Mouse (Mus musculus): Measurements from ENCODE around the gene Pold4.
"Not testable (repeated sequence)": the region's sequence is repeated elsewhere in the genome, so short reads cannot be mapped to it uniquely, and the experiment has no call there.

Gene Pold4

GRCm38 (mm10) chr19:4227894-4228678, 3.6 kb upstream of the Pold4 start:
- ATAC-seq (ENCODE audit: low TSS enrichment) = 0 out of 2 replicates have a peak, but pooled peaks have one; percentile 35

- no peak for ATAC-seq (ENCODE audit: low TSS enrichment)
Observed at GRCm38 (mm10) chr19:4228891-4229290, 2.8 kb upstream of the Pold4 start.

GRCm38 (mm10) chr19:4229451-4230076, 2.1 kb upstream of the Pold4 start:
- no peak for ATAC-seq (ENCODE audit: low TSS enrichment)

DNA sequence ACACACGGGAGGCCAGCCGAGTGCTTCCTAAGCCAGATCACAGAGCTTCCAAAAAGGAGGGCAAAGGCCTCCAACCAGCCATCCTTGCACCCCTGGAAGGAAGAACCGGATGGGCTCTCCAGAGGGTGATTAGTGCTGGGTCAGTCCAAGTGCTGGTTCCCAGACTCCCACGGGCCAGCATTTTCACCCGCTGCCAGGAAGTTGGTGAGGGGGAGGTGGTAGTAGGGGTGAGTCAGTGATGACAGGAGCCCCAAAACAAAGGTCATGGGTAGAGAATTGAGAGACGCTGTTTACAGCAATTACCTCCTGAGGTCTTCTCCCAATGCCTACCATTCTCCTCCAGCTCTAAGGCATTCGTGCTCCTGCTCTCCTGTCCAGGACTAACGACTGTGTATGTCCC, 1.3 kb upstream of the Pold4 start:
- no peak for ATAC-seq (ENCODE audit: low TSS enrichment)

DNA sequence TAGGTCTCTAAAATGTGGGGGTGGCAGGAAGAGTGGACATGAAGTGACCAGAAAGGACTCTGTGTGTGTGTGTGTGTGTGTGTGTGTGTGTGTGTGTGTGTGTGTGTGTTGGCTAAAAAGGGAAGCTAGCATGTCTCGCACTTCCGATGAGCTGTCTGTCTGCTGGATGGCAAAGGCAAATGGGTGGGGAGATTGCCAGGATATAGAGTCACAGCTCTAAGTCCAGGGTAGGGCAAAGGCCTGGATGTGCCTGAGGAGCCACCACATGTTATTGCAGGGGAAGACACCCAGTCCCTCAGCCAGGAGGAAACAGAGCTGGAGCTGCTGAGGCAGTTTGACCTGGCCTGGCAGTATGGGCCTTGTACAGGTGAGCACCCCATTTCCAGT, 480 bp downstream of the Pold4 start:
- ATAC-seq (ENCODE audit: low TSS enrichment) = no peak

DNA sequence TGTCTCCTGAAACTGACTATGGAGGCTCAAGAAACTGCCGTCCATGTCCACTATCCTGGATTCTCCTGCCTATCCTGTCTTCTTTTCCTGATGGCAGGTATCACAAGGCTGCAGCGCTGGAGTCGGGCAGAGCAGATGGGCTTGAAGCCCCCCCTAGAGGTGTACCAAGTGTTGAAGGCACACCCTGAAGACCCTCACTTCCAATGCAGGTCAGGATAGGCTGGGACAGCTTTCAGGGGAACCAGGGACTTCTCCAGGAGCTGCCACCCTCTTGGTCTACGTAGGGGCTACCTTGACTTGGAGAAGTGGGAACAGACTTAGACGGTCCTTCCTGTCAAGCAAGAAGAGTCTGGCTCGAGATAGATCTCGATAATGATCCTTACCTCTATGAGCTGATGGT, 952 bp downstream of the Pold4 start:
- ATAC-seq (ENCODE audit: low TSS enrichment) = no peak

DNA sequence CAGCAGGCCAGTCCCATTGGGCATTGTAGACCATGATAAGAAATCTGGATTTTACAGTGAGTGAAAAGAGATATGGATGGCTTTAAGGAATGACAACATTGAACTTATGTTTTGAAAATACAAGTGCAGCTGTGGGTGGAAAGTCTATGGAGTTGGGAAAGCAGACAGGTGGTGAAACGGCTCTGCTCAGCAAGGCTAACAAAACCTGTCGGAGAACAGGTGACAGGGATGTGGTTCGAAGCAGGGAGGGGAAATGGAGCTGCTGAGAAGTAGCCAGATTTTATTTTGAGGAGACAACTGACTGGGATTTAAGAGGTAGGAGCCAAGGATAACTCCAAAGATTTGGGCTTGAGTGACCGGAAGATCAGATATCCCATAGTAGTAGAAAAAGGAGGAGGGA, 2.8 kb downstream of the Pold4 start:
- no peak for ATAC-seq (ENCODE audit: low TSS enrichment)

- no peak for ATAC-seq (ENCODE audit: low TSS enrichment)
Observed at GRCm38 (mm10) chr19:4240247-4240668, 8.6 kb downstream of the Pold4 start.

GRCm38 (mm10) chr19:4242416-4242815, 10.7 kb downstream of the Pold4 start:
- no peak for ATAC-seq (ENCODE audit: low TSS enrichment)

- no peak for ATAC-seq (ENCODE audit: low TSS enrichment)
Observed at GRCm38 (mm10) chr19:4244775-4245174, 13.1 kb downstream of the Pold4 start.

- ATAC-seq (ENCODE audit: low TSS enrichment) = no peak
Observed at GRCm38 (mm10) chr19:4247010-4247409, 15.3 kb downstream of the Pold4 start.

GRCm38 (mm10) chr19:4248683-4249082, 17.0 kb downstream of the Pold4 start:
- ATAC-seq (ENCODE audit: low TSS enrichment) = not testable (repeated sequence)

DNA sequence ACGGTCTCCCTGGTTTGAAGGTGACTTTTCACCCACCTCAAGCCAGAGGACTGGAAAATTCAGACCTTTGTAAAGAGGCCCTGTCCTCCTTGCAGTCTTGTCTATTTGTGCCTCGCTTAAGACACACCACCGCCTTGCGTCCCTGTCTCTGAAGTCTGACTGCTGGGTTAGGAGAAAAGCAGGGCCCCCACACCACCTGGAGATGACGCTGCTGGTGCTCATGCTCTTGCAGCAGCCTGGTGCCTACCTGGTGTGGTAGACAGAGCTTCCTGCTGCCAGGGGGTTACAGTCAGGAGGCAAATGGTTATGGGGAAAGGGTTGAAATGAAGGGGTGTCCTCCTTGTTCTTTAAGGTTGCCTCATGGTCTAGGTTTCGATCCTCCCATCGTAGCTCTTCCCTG, 22.5 kb downstream of the Pold4 start:
- ATAC-seq (ENCODE audit: low TSS enrichment) = no peak

DNA sequence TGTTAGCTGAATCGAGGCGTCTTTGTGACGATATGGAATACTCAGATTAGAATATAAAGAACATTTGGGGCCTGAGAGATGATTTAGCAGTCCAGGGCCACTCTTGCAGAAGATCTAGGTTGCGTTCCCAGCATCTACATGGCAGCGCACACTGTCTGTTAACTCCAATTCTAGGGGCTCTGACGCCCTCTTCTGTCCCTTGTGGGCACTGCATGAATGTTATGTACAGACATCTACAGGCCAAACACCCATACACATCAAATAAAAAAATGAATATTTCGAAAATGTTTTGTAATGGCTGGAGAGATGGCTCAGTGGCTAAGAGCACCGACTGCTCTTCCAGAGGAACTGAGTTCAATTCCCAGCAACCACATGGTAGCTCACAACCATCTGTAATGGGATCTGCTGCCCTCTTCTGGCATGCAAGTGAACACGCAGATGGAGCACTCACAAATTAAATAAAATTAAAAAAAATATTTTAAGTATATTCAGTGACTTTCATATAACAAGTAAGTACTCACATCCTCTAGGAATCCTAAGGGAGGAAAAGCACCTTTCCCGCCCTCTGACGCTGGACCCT, 24.0 kb downstream of the Pold4 start:
- no peak for ATAC-seq (ENCODE audit: low TSS enrichment)

DNA sequence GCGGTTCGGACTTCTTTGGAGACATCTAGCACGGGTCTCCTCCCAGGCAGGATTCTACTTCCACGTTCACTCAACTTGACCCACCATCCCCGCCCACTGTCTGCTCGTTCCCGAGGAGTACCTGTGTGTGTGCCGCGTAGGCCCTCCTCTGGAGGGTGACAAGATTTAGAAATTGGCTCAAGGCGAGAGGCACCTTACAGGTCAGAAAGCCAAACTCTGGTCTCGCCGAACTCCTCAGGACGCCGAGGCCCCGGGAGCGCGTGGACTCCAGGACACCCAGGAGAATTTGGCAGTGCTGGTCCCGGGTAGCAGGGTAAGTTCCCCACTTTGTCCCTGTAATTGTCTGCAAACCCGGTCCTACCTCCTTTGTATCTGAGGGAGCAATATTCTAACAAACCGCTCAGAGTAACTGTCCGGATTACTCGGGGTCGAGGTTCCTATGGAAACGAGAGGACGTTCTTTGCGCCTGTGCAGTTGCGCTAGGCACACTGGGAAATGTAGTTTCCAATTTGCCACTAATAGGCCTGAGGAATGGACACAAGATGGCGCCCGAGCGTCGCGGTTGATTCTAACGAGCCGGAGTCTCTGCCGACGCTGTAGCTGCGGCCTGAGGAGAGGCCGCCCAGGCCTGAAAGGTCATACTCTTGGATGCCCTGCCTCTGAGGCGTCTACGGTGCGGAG, 25.7 kb downstream of the Pold4 start:
- ATAC-seq (ENCODE audit: low TSS enrichment) = peak; percentile 92

DNA sequence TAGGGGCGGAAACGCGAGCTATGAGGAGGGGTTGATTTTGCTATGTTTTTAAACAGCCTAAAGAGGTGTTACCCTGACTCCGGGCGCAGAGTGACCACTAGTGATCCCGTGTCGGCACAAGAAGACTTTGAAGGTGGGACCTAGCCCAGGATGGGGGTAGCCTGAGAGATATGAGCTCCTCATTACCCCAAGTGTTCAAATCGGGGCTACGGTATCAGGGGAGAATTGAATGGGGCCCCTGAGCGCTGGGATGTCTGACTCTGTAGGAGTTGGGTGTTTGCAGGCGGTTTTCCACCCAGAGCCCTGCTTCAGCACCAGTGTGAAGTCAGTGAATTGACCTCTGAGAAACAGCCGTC, 26.2 kb downstream of the Pold4 start:
- ATAC-seq (ENCODE audit: low TSS enrichment) = peak; percentile 42; the same call in 1 of the 2 replicates

GRCm38 (mm10) chr19:4261038-4261698, 29.5 kb downstream of the Pold4 start:
- ATAC-seq (ENCODE audit: low TSS enrichment) = no peak

- no peak for ATAC-seq (ENCODE audit: low TSS enrichment)
Observed at GRCm38 (mm10) chr19:4262756-4263155, 31.1 kb downstream of the Pold4 start.

GRCm38 (mm10) chr19:4263702-4264101, 32.0 kb downstream of the Pold4 start:
- ATAC-seq (ENCODE audit: low TSS enrichment) = no peak

GRCm38 (mm10) chr19:4264171-4264780, 32.6 kb downstream of the Pold4 start:
- ATAC-seq (ENCODE audit: low TSS enrichment) = no peak

DNA sequence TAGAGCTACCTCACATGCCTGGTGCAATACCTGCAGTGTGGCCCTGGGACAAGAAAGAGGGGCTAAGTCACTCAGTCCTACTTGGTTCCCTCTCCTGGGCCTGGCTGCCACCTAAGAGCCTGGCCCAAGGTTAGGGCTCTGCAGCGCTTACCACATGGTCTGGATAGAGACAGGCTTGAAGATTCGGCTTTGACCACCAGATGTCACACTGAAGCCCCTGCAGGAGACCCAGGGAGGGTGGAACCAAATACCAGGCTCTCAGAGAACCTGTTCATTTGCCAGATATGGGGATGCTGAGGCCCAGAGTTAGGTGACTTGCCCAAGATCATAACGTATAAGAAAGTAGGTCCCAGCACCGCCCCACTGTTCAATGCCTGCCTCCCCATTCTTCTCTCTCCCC, 34.3 kb downstream of the Pold4 start:
- no peak for ATAC-seq (ENCODE audit: low TSS enrichment)

Measured in frontal cortex, adult (tissue).